Comparison of ENCODE assay signal across 11 mouse cellular contexts in the genomic region with DNA sequence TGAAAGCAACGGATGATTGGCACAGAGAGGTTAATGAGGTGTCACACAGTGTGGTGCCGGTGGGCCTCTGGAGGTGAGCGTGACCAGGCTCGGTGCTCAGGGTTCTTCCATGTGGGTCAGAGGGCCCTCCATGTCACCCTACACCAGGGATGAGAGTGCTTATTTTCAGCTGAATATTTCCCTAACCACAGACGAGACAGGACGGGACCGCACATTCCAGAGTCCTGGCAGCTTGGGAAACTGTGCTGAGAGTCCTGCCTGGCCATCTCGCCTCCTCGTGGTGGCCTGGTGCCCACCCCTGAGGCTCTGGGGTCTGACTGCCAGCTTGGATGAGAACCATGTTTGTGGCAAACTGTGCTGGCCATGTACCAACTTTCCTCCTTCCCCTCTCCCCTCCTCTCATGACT. TPM values are rescaled to one million over a fixed set of nuclear protein-coding genes. Genes with fewer than 3 reads are reported as not detected.
DNase-seq lines count a peak whose midpoint lies in the region; ATAC-seq lines count a peak whose summit lies in the region.
"Had no signal": no experiment of that assay in that cellular context is flagged by ENCODE, and none has a peak within 500 bp of the region (broad histone marks: within the 10 kb centered on the region; RNA-seq: fewer than 3 reads in every experiment).

No protein-coding gene starts in this region.

- H3K4me1 ChIP-seq in hindbrain, embryonic 16.5 days (ENCODE audit: control insufficient read depth, insufficient read depth, low read depth, low read length) = no peaks in the 10 kb centered on the region; the same call in 1 of the 2 replicates
- peaks cover 24% of the 10 kb centered on the region for H3K4me1 ChIP-seq in hindbrain, embryonic 10.5 days (replicated peaks)
- H3K4me1 ChIP-seq: stomach, embryonic 15.5 days had no signal

- DNase-seq in cerebellum, postnatal 4 days (ENCODE audit: low spot score in 2 of 2) = peak; percentile 30 to 79
- no peak for DNase-seq in cerebellum, adult 18-20 months
- no peak for DNase-seq in hindbrain, embryonic 10.5 days (ENCODE audit: low spot score)
- DNase-seq in right cerebral cortex, postnatal 4 days = peak; percentile 11
- no peak for DNase-seq in right cerebral cortex, adult 2 months (ENCODE audit: low spot score in 2 of 2)
- no peak for DNase-seq in urinary bladder, postnatal 14 days (ENCODE audit: low spot score)
- DNase-seq in left cerebral cortex, postnatal 25 days (ENCODE audit: low spot score in 2 of 2) = no peak
- DNase-seq: layer of hippocampus, postnatal 36 days; lung, adult 18-20 months had no signal

- no peaks in the 10 kb centered on the region for H3K9me3 ChIP-seq in hindbrain, embryonic 16.5 days (ENCODE audit: control insufficient read depth, low read length)
- no peaks in the 10 kb centered on the region for H3K9me3 ChIP-seq in hindbrain, embryonic 10.5 days
- H3K9me3 ChIP-seq: stomach, embryonic 15.5 days had no signal

- no peak overlapping the region for H3K9ac ChIP-seq in hindbrain, embryonic 16.5 days (ENCODE audit: low read depth, low read length)
- H3K9ac ChIP-seq: stomach, embryonic 15.5 days had no signal

- H3K27me3 ChIP-seq in hindbrain, embryonic 16.5 days (replicated peaks; ENCODE audit: control insufficient read depth, insufficient read depth, low read length) = no peaks in the 10 kb centered on the region
- no peaks in the 10 kb centered on the region for H3K27me3 ChIP-seq in hindbrain, embryonic 10.5 days (ENCODE audit: insufficient read depth, poor library complexity, severe bottlenecking)
- H3K27me3 ChIP-seq: stomach, embryonic 15.5 days had no signal

- intact Hi-C loops in left cerebral cortex, postnatal 25 days (cut with DNase I) = loop anchor here (10.0 kb wide), 1 partner anchor 367 kb away; no protein-coding TSS in a partner anchor

- H3K36me3 ChIP-seq in hindbrain, embryonic 16.5 days (ENCODE audit: control insufficient read depth, insufficient read depth, low read length) = no peaks in the 10 kb centered on the region
- H3K36me3 ChIP-seq in hindbrain, embryonic 10.5 days = no peaks in the 10 kb centered on the region
- H3K36me3 ChIP-seq: stomach, embryonic 15.5 days had no signal

- no peak overlapping the region for H3K4me3 ChIP-seq in hindbrain, embryonic 16.5 days (ENCODE audit: low read length)
- no peak overlapping the region for H3K4me3 ChIP-seq in hindbrain, embryonic 10.5 days
- H3K4me3 ChIP-seq: stomach, embryonic 15.5 days had no signal

- 54% methylated on average over 9 of the region's 9 CpGs for WGBS in hindbrain, embryonic 16.5 days
- 66% methylated on average over 9 of the region's 9 CpGs for WGBS in hindbrain, embryonic 10.5 days

- no peak overlapping the region for H3K27ac ChIP-seq in hindbrain, embryonic 16.5 days (ENCODE audit: low read depth, low read length)
- no peak overlapping the region for H3K27ac ChIP-seq in hindbrain, embryonic 10.5 days
- H3K27ac ChIP-seq: stomach, embryonic 15.5 days had no signal

- H3K4me2 ChIP-seq in hindbrain, embryonic 16.5 days (ENCODE audit: low read length) = no peak overlapping the region
- H3K4me2 ChIP-seq: stomach, embryonic 15.5 days had no signal

- ATAC-seq in hindbrain, embryonic 16.5 days = peak; percentile 79

RNA-seq across cellular contexts. Expression of a gene that starts 36.5 kb away (rescaled TPM):
- 108 TPM in 2 replicates for polyA plus RNA-seq in hindbrain, embryonic 16.5 days (2015; fragmentation: Nextera tagmentation; extraction: Ambion mirVana)
- 58.9 and 60.0 TPM in 2 replicates for polyA plus RNA-seq in hindbrain, embryonic 10.5 days (2016; fragmentation: Nextera tagmentation; extraction: Ambion mirVana)
- total RNA-seq in left cerebral cortex, postnatal 25 days (2021) = 100 to 1,000 TPM; 128 to 149 TPM

Comparison
In these comparisons a context has a peak if more than half of its experiments do, and no peak if none do; other contexts are left out.
1. DNase-seq: peak in cerebellum, postnatal 4 days (2 of 2) and right cerebral cortex, postnatal 4 days (single experiment); none in cerebellum, adult 18-20 months (0 of 2), hindbrain, embryonic 10.5 days (single experiment), right cerebral cortex, adult 2 months (0 of 2), urinary bladder, postnatal 14 days (single experiment) and left cerebral cortex, postnatal 25 days (0 of 2).